Mouse (Mus musculus) cortical plate, adult 2 months (tissue): ENCODE measurements around the gene Gadd45b. TPM values are rescaled to one million over a fixed set of nuclear protein-coding genes. Genes with fewer than 3 reads are reported as not detected.

Source experiments
- H3K27ac ChIP-seq: fragments of 200-500 bp; 2 replicates; pipeline ENCODE4 v1.5.1; 2012; ENCODE audit warnings: low read length, control low read depth, inconsistent platforms; ENCODE audit not compliant: insufficient read depth
- H3K4me1 ChIP-seq: fragments of 200-500 bp; 2 replicates; pipeline ENCODE4 v1.6.1; 2011; ENCODE audit warnings: low read length; ENCODE audit not compliant: control insufficient read depth, insufficient read depth
- H3K4me3 ChIP-seq: fragments of 200-500 bp; 2 replicates; pipeline ENCODE4 v1.5.1; 2011; ENCODE audit warnings: mild to moderate bottlenecking, low read length, control low read depth; ENCODE audit not compliant: insufficient read depth
- CTCF ChIP-seq: fragments of 200-500 bp; IDR thresholded peaks from 2 replicates; pipeline ENCODE4 v1.5.1; 2011; ENCODE audit warnings: mild to moderate bottlenecking, control low read depth, low read length; ENCODE audit not compliant: insufficient read depth; ENCODE audit errors: extremely low read depth
- POLR2A ChIP-seq: fragments of 200-500 bp; IDR thresholded peaks from 2 replicates; pipeline ENCODE4 v1.6.1; 2011; ENCODE audit warnings: mild to moderate bottlenecking, low read length, control low read depth; ENCODE audit not compliant: insufficient read depth; ENCODE audit errors: extremely low read depth
- polyA plus RNA-seq: library from polyadenylated mRNA; depleted of rRNA; stranded (reverse); fragments of >200 nt; gene quantifications from 2 replicates; pipeline ENCODE4 v1.2.3, GENCODE M21; 2012

Gadd45b gene
- polyA plus RNA-seq, 1 experiment, result 25.6 TPM

DNA sequence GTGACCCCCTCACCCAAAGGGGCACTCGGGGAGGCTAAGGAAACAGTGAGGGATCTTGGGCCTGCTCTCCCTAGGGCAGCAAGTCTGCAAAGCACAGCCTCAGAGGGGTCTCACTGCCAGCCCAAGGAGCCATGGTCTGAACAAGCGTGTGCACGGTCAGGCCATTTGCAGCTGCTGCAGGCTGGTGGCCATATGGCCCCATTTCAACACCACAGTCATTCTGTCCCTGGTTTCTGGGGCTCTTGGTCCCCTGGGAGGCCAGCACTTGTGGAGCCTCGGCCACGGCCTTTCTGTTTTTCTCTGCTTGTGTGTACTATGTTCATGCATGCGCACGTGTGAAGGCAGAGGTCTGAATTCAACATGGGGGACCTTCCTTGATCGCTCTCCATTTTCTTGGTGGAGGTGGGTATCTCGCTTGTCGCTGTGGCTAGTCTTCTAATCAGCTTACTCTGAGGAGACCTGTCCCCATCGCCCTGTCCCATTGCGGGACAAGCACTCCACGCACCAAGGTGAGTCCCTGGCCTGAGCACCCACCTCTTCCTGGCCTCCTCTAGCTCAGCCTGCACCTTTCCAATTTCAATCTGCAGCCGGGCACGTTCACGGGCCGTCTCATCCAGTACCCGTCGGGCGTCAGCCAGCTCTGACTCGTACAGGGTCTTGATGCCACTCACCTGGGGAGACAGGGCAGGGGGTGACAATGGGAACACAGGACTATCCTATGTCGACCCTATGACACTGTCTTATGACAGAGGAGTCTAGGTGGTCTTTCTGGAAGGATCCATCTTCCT lies 20.3 kb upstream of the Gadd45b start:
- H3K4me1 ChIP-seq, result no peaks in the 10 kb centered on the region
- TF ChIP-seq POLR2A, result no peak
- no peak for TF ChIP-seq CTCF
- H3K27ac ChIP-seq, result no peak overlapping the region
- H3K4me3 ChIP-seq, result no peak overlapping the region

DNA sequence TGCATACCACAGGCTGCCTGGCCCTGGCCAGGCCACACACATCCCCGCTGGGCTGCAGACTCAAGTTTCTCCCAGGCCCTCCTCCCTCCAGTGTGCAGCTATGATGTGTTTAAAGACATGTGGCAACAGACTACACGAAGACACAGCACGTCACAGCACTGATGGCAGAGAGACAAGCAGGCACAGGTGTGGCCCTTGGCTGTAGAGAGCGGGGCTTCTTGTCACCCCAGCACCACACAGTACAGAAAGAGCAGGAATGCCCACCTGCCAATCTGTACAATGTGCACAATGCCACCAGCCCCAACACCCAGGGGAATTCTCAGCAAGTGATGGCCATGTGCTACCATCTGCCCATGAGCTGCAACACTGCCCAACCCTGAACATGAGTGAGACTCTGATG lies 18.5 kb upstream of the Gadd45b start:
- no peak overlapping the region for H3K27ac ChIP-seq
- no peaks in the 10 kb centered on the region for H3K4me1 ChIP-seq
- H3K4me3 ChIP-seq, result no peak overlapping the region

DNA sequence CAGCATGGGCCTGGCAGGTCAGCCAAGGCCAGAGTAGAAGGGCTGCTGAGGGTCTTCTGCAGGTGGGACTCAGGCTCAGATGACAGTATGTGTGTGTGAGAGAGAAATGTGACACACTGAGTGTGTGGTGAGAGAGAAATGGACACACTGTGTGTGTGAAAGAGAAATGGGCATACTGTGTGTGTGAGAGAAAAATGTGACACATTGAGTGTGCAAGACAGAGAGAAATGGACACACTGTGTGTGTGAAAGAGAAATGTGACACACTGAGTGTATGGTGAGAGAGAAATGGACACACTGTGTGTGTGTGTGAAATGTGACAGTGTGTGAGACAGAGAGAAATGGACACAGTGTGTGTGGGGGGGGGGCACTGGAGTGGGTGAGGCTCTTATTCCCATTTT lies 18.0 kb upstream of the Gadd45b start:
- Histone ChIP-seq H3K4me1 (no peaks in the 10 kb centered on the region), H3K27ac (no peak overlapping the region), H3K4me3 (no peak overlapping the region)
- no peak for TF ChIP-seq CTCF
- TF ChIP-seq POLR2A, result no peak

More for the DNA sequence above, 18.5 kb upstream of the Gadd45b start:
- TF ChIP-seq CTCF, result no peak
- TF ChIP-seq POLR2A, result no peak

DNA sequence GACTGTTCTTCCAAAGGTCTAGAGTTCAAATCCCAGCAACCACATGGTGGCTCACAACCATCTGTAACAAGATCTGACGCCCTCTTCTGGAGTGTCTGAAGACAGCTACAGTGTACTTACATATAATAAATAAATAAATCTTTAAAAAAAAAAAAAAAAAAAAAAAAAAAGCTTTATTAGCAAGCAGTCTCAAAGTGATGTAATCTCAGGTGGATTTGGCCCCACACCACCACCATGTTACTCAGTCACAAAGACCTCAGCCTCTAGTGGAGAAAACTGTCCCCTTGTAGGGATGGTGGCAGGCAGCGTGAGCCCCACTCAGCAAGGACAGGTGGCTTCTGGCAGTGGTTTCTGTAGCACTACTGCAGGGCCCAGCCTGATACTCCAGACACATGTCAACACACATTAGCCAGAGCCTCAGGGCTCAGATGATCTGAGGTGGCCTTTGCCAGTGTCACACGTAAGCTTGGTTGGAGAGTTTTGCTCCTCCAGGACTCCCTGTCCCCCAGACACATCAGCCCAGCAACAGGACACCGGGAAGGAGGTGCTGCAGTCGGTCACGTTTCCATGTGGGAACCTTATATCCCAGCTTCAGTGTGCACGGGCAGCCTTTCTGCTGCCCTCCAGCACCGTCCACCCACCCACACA lies 16.4 kb upstream of the Gadd45b start:
- no peaks in the 10 kb centered on the region for H3K4me1 ChIP-seq
- TF ChIP-seq CTCF (no peak), POLR2A (no peak)

DNA sequence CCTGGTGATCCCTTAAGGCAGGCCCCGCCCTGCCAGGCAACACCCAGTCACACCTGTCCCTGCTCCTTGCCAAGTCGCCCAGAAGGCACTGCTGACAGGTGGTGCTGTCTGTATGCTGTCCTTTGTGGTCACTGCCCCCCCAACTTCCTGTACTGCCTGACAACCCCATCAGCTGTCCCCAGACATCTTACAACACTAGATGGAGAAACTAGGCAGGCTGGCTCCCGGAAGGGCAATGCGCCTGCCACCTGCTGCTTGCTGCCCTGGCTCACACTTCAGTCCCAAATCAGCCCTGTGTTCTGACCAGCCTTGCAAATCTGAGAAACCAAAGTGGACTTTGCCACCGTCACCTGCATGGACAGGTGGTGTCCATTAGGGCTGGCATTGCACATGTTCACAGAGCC lies 15.6 kb upstream of the Gadd45b start:
- Histone ChIP-seq H3K4me1 (no peaks in the 10 kb centered on the region), H3K4me3 (no peak overlapping the region), H3K27ac (no peak overlapping the region)
- TF ChIP-seq CTCF (no peak), POLR2A (no peak)

More for the DNA sequence above, 16.4 kb upstream of the Gadd45b start:
- no peak overlapping the region for H3K4me3 ChIP-seq
- H3K27ac ChIP-seq, result no peak overlapping the region

DNA sequence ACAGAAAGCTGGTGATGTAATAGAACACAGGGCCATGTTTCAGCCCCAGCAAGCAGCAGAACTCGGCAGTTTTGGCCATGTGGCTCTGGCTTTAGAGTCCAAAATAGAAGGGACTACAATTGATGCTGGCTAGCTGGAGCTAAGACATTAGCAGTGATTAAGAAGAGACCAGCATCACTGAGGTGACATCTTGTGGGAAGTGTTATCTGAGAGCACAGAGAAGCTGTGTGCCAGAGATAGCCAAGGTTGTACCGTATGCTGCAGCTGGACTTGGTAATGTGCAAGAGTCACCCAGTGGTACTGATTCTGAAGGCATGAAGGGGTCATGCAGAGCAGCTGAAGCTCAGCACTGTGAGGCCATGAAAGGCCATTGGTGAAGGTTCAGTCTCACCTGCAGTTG lies 14.6 kb upstream of the Gadd45b start:
- H3K4me3 ChIP-seq, result no peak overlapping the region
- no peak for TF ChIP-seq POLR2A
- H3K4me1 ChIP-seq, result no peaks in the 10 kb centered on the region
- H3K27ac ChIP-seq, result no peak overlapping the region

DNA sequence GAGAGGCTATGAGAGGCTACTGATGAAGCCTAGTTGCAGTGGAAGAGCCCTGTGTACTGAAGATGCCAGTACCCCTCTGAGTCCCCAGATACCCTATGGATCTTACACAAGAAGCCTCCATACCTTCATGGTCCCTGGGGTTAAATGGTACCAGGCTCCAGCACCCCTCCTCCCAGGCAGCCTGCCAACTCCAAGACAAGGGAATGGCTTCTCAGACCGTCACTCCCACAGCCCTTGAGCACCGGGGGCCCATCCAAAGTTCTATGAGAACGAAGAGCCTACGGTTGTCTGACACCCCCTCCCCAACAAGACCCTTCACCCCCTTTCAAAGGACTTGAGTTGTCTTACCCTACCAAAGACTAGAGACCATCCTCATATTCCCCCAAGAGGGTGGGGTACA lies 14.1 kb upstream of the Gadd45b start:
- H3K4me1 ChIP-seq, result no peaks in the 10 kb centered on the region
- no peak for TF ChIP-seq CTCF
- H3K4me3 ChIP-seq, result no peak overlapping the region
- no peak overlapping the region for H3K27ac ChIP-seq

DNA sequence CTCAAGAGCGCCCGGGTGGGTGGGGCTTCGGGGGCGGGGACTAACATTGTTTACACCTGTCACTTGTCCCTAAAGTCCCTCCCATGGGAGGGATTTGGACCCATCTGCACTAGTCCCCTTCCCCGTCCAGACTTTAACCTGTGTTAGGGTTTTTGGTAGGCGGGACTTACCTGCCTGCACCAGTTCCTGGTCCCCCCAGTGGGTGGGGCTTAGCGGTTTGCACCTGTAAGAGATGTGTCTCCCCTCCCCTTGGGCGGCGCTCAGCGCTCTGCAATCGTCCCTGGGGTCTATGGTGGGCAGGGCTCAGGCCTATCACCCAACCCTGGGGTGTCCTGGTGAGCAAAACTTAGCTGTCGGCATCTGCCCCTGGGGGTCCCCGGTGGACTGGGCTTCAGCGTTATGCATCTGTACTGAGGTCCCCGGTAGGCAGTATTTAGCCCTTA lies 12.5 kb upstream of the Gadd45b start:
- no peak overlapping the region for H3K27ac ChIP-seq

DNA sequence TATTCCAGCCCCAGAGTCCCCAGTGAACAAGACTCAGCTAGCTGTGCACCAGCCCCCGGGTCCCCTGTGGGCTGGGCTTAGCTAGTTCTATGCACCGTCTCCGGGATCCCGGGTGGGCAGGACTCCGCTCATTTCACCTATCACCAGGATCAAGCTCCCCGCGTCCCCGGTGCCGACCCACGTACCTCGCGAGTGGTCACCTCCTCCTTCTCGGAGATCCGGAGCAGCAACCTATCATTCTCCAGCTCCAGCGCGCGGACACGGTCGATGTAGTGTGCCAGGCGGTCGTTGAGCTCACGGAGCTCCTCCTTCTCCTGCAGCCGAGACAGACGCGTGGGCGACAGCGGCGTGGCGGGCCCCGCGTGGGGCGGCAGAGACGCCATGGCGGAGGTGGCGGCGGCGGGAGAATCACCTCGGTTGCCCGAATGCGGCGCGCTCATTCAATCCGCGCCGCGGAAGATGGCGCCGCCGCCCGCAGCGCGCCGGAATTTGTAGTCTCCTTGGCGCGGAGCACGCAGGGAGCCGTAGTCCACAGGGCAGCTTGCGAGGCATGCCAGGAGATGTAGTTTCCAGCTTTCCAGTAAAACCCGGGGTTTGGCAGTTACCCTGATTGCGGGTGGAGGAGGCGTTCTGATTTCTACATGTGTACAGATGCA lies 12.0 kb upstream of the Gadd45b start, which contains the start of gene Lmnb2:
Gene Lmnb2 (minus strand): TSS at position 467 of the 656 bp plus-strand sequence.
- Histone ChIP-seq H3K4me1 (no peaks in the 10 kb centered on the region), H3K4me3 (peak within 1 kb of the TSS; percentile 77), H3K27ac (no peak within 1 kb of the TSS)
- TF ChIP-seq CTCF, result no peak
- TF ChIP-seq POLR2A, result 0 out of 2 replicates have a peak, but pooled peaks have one; percentile 17

More for the DNA sequence above, 12.5 kb upstream of the Gadd45b start:
- no peaks in the 10 kb centered on the region for H3K4me1 ChIP-seq
- H3K4me3 ChIP-seq, result peak overlapping the region; percentile 77
- TF ChIP-seq POLR2A (no peak), CTCF (no peak)

DNA sequence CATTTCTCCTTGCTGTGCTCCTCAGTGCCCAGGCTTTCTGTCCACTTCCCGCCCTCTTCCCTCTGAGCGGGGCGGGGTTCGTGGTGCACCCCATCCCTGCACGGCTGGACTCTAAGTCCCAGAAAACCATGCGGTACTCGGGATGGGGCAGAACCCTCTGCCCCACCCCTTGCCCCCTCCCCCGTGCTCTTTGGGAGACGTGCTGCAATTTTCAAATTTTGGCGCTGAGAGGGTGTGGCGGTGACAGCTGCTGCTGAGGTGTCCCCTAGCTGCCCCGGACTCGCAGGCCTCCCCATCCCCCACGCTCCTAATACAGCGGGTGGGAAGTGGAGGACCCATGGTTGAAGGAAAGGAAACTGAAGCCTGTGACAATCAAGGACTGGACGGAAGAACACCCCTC lies 8.0 kb upstream of the Gadd45b start:
- H3K4me3 ChIP-seq, result no peak overlapping the region
- no peaks in the 10 kb centered on the region for H3K4me1 ChIP-seq
- no peak overlapping the region for H3K27ac ChIP-seq
- TF ChIP-seq POLR2A (no peak), CTCF (no peak)

DNA sequence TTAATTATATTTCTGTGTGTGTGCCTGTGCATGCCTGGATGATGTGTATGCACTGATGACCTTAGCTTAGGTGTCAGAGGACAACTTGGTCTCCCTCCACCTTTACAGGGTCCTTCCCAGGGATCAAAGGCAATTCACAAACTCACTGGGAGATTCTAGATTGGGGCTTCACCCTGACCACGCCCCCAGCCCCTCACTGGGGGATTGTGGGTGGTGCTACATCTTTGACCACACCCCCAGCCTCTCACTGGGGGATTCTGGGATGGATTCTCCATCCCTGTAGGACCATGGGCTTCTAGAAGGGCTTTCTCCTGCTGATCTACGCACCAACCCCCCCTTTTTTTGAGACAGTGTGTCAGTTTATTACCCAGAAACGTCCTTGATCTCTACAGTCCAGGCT lies 4.4 kb upstream of the Gadd45b start:
- H3K4me3 ChIP-seq, result no peak overlapping the region
- H3K27ac ChIP-seq, result no peak overlapping the region
- no peaks in the 10 kb centered on the region for H3K4me1 ChIP-seq
- TF ChIP-seq POLR2A, result no peak
- no peak for TF ChIP-seq CTCF
